Mouse (Mus musculus) liver, embryonic 18 days (tissue): ENCODE data around the gene Ptcd1. TPM values are rescaled to one million over a fixed set of nuclear protein-coding genes. Genes with fewer than 3 reads are reported as not detected.

Experiments used
- polyA plus RNA-seq: library from polyadenylated mRNA; depleted of rRNA; stranded (reverse); fragments of >200 nt; gene quantifications from 2 replicates; pipeline ENCODE4 v1.2.3, GENCODE M21; 2012; rRNA removed

Ptcd1 gene
- polyA plus RNA-seq = 5.8 and 6.1 TPM in 2 replicates

GRCm38 (mm10) chr5:145166536-145167305 is at the start of gene Ptcd1, which contains the start of gene Cpsf4:
TSS of gene Ptcd1 (minus strand) at chr5:145167108.
TSS of gene Cpsf4 (plus strand) at chr5:145167213.

GRCm38 (mm10) chr5:145203936-145204691 is 37.2 kb upstream of the Ptcd1 start, which contains the start of gene Zkscan5:
TSS of gene Zkscan5 (plus strand) at chr5:145204562.

GRCm38 (mm10) chr5:145201321-145201991 is 34.5 kb upstream of the Ptcd1 start, which contains the start of gene Zkscan14:
TSS of gene Zkscan14 (minus strand) at chr5:145201868.

GRCm38 (mm10) chr5:145191962-145192361 is 25.1 kb upstream of the Ptcd1 start, which contains the start of gene Atp5j2:
TSS of gene Atp5j2 (minus strand) at chr5:145192062.

GRCm38 (mm10) chr5:145139571-145140519 is 27.1 kb downstream of the Ptcd1 start, which contains the start of the genes Pdap1 and Bud31:
TSS of gene Pdap1 (minus strand) at chr5:145140238.
TSS of gene Bud31 (plus strand) at chr5:145140362.

GRCm38 (mm10) chr5:145114071-145114605 is 52.8 kb downstream of the Ptcd1 start, which contains the start of gene Arpc1b:
TSS of gene Arpc1b (plus strand) at chr5:145114215.

Other genes with a start within 250 kb of the Ptcd1 start
- gene Smurf1, start 201.3 kb downstream of the Ptcd1 start, polyA plus RNA-seq = 2.6 and 3.2 TPM in 2 replicates
- gene Gm4871, start 134.4 kb downstream of the Ptcd1 start, polyA plus RNA-seq = not detected in 2 replicates
- gene 1700018F24Rik, start 124.1 kb downstream of the Ptcd1 start, polyA plus RNA-seq = not detected in 2 replicates
- 42.6 and 43.3 TPM in 2 replicates for gene Arpc1a, start 83.3 kb downstream of the Ptcd1 start, polyA plus RNA-seq
- 0.01 TPM in 1 of 2 replicates, not detected in the other for gene Kpna7, start 83.1 kb downstream of the Ptcd1 start, polyA plus RNA-seq
- 144 and 173 TPM in 2 replicates for gene Arpc1b, start 52.9 kb downstream of the Ptcd1 start, polyA plus RNA-seq
- gene Pdap1, start 26.9 kb downstream of the Ptcd1 start, polyA plus RNA-seq = 27.2 and 31.1 TPM in 2 replicates
- 59.2 and 65.9 TPM in 2 replicates for gene Bud31, start 26.7 kb downstream of the Ptcd1 start, polyA plus RNA-seq
- 22.4 and 22.9 TPM in 2 replicates for gene Cpsf4, start 105 bp upstream of the Ptcd1 start, polyA plus RNA-seq
- gene Atp5j2, start 25.0 kb upstream of the Ptcd1 start, polyA plus RNA-seq = 198 and 202 TPM in 2 replicates
- gene Zkscan14, start 34.8 kb upstream of the Ptcd1 start, polyA plus RNA-seq = 2.5 and 2.6 TPM in 2 replicates
- gene Zkscan5, start 37.5 kb upstream of the Ptcd1 start, polyA plus RNA-seq = 2.7 and 2.8 TPM in 2 replicates
- 13.3 and 14.3 TPM in 2 replicates for gene Zfp655, start 64.6 kb upstream of the Ptcd1 start, polyA plus RNA-seq
- gene Zscan25, start 113.4 kb upstream of the Ptcd1 start, polyA plus RNA-seq = 4.3 and 5.4 TPM in 2 replicates
- 1.1 and 1.2 TPM in 2 replicates for gene Cyp3a57, start 178.2 kb upstream of the Ptcd1 start, polyA plus RNA-seq